Mouse (Mus musculus) heart, adult 18-20 months (tissue): ENCODE measurements around the gene Olfr1052. TPM values are rescaled to one million over a fixed set of nuclear protein-coding genes. Genes with fewer than 3 reads are reported as not detected.
"Not testable (repeated sequence)": the region's sequence is repeated elsewhere in the genome, so short reads cannot be mapped to it uniquely, and the experiment has no call there.

Experiments used
- DNase-seq, 2 experiments: peaks; one replicate each; pipeline ENCODE4 v3.0.0; 2021 to 2022; ENCODE audit warnings: mixed read lengths in 1 of 2
- long read RNA-seq, 2 experiments: library from polyadenylated mRNA; stranded (forward); transcript quantifications; one replicate each; pipeline ENCODE4 v2.0.0; 2021
- total RNA-seq, 2 experiments: library from RNA; stranded (reverse); gene quantifications; 2 replicates each; pipeline ENCODE4 v1.2.3; 2021

Olfr1052 gene
- total RNA-seq = not detected
- long read RNA-seq, experiment 1 = 0 reads
- long read RNA-seq, experiment 2 = 0 reads

DNA sequence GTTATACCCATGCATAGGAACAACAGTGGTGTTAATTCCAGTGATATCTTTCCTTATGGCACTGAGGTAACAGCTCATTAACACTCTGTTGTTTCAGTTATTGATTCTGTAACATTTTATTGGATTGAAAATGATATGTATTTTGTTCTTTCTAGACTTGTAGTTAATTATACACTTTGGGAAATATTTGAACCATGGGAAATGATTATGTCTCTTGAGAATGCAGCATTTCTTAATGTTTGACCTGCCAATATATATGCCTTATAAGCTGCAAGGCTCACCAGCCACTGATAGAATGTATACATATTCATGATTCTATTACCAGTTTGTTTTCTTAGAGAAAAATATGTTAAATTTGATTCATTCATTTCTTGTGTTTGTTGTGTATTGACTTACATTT is at the start of gene Olfr1052:
Gene Olfr1052 (plus strand): TSS at position 301 of the 400 bp plus-strand sequence.
- DNase-seq = no peak

- DNase-seq = not testable (repeated sequence)
These were observed 34.0 kb upstream of the Olfr1052 start, which contains the start of gene Olfr1049 for GRCm38 (mm10) chr2:86258228-86258627. Gene Olfr1049, minus strand, starts transcription at chr2:86258328.

DNA sequence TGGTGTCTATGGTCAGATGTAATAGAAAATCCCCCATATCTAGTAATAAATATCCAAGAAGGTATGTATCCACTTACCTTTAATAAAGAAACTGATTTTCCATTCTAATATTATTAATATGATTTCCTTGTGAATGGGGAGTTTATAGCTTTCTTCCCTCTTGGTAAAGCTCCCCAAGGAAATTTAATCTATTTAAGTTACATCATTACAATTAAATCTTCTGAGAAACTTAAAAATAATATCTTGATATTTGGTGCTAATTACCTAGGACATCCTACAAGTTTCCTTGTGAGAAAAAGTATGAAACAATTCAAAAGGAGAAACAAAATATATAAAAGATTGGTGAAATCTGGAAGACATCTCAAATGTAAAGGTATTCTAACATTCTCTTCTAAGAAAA is 13.3 kb upstream of the Olfr1052 start, which contains the start of gene Olfr1051:
Gene Olfr1051 (minus strand): TSS at position 101 of the 400 bp plus-strand sequence.
- not testable (repeated sequence) for DNase-seq

- DNase-seq = no peak
These were observed 22.9 kb downstream of the Olfr1052 start, which contains the start of gene Olfr1053 for GRCm38 (mm10) chr2:86315184-86315583. Gene Olfr1053, minus strand, starts transcription at chr2:86315284.

DNA sequence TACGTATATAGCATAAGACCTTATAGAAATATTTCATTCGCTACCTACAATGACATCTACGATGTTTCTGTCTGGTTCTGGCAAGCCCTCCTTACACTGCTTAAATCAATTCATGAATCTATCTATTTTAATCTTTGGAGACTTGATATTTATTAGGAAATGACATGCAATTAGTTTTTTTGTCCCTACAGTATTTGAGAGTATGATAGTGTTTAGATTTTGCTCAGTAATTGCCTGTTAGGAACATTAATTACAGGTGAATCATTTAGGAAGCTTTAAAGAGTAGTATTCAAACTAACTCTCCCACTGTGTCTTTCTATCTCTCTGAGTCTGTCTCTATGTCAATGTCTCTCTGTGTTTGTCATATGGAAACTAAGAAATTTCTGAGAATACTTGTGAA is 43.1 kb downstream of the Olfr1052 start, which contains the start of gene Olfr1054:
Gene Olfr1054 (minus strand): TSS at position 101 of the 400 bp plus-strand sequence.
- DNase-seq = no peak

Other genes starting within 250 kb of the Olfr1052 start
- gene Olfr1034, start 246.6 kb upstream of the Olfr1052 start, total RNA-seq = under 1 TPM; 0.07 to 0.23 TPM
- gene Olfr1036, start 218.5 kb upstream of the Olfr1052 start, total RNA-seq = not detected
- not detected for gene Olfr1037, start 205.1 kb upstream of the Olfr1052 start, total RNA-seq
- gene Olfr1039, start 156.5 kb upstream of the Olfr1052 start, total RNA-seq = not detected
- not detected for gene Olfr1040, start 145.7 kb upstream of the Olfr1052 start, total RNA-seq
- not detected for gene Olfr1042, start 130.6 kb upstream of the Olfr1052 start, total RNA-seq
- not detected for gene Olfr1043, start 124.9 kb upstream of the Olfr1052 start, total RNA-seq
- gene Olfr1044, start 114.6 kb upstream of the Olfr1052 start, total RNA-seq = not detected
- gene Olfr52, start 106.8 kb upstream of the Olfr1052 start, total RNA-seq = not detected
- gene Olfr1045, start 89.4 kb upstream of the Olfr1052 start, total RNA-seq = not detected
- gene Olfr1046, start 73.1 kb upstream of the Olfr1052 start, total RNA-seq = not detected
- gene Olfr1047, start 61.1 kb upstream of the Olfr1052 start, total RNA-seq = not detected
- gene Olfr1048, start 52.2 kb upstream of the Olfr1052 start, total RNA-seq = not detected
- gene Olfr1049, start 34.1 kb upstream of the Olfr1052 start, total RNA-seq = not detected
- not detected for gene Olfr1051, start 13.4 kb upstream of the Olfr1052 start, total RNA-seq
- gene Olfr1053, start 22.8 kb downstream of the Olfr1052 start, total RNA-seq = not detected
- gene Olfr1054, start 43.0 kb downstream of the Olfr1052 start, total RNA-seq = not detected
- not detected for gene Olfr1055, start 57.8 kb downstream of the Olfr1052 start, total RNA-seq
- not detected for gene Olfr1056, start 70.0 kb downstream of the Olfr1052 start, total RNA-seq
- not detected for gene Olfr1057, start 85.9 kb downstream of the Olfr1052 start, total RNA-seq
- not detected for gene Olfr1058, start 96.1 kb downstream of the Olfr1052 start, total RNA-seq
- not detected for gene Olfr1061, start 121.6 kb downstream of the Olfr1052 start, total RNA-seq
- not detected for gene Olfr1062, start 134.3 kb downstream of the Olfr1052 start, total RNA-seq
- not detected for gene Olfr1065, start 158.1 kb downstream of the Olfr1052 start, total RNA-seq
- gene Olfr1066, start 163.8 kb downstream of the Olfr1052 start, total RNA-seq = not detected
- gene Olfr228, start 194.9 kb downstream of the Olfr1052 start, total RNA-seq = not detected
- not detected for gene Olfr1076, start 216.0 kb downstream of the Olfr1052 start, total RNA-seq